Mouse (Mus musculus): ENCODE results near the gene Fcrlb.
"Not testable (repeated sequence)": the region's sequence is repeated elsewhere in the genome, so short reads cannot be mapped to it uniquely, and the experiment has no call there.

Fcrlb gene

GRCm38 (mm10) chr1:170912891-170913615, at the start of gene Fcrlb:
TSS of gene Fcrlb (minus strand) at chr1:170912941.
- no peak for DNase-seq (ENCODE audit: inconsistent ontology term)

- DNase-seq (ENCODE audit: inconsistent ontology term), result no peak
These were observed 49.6 kb upstream of the Fcrlb start for GRCm38 (mm10) chr1:170962301-170962700.

- no peak for DNase-seq (ENCODE audit: inconsistent ontology term)
These were observed 48.4 kb upstream of the Fcrlb start for GRCm38 (mm10) chr1:170961101-170961500.

- DNase-seq (ENCODE audit: inconsistent ontology term), result no peak
These were observed 47.0 kb upstream of the Fcrlb start for GRCm38 (mm10) chr1:170959791-170960190.

GRCm38 (mm10) chr1:170958225-170958624, 45.5 kb upstream of the Fcrlb start:
- DNase-seq (ENCODE audit: inconsistent ontology term), result no peak

GRCm38 (mm10) chr1:170953192-170953591, 40.5 kb upstream of the Fcrlb start:
- DNase-seq (ENCODE audit: inconsistent ontology term), result no peak

GRCm38 (mm10) chr1:170950772-170951171, 38.0 kb upstream of the Fcrlb start:
- no peak for DNase-seq (ENCODE audit: inconsistent ontology term)

- not testable (repeated sequence) for DNase-seq (ENCODE audit: inconsistent ontology term)
These were observed 32.2 kb upstream of the Fcrlb start for GRCm38 (mm10) chr1:170944908-170945307.

GRCm38 (mm10) chr1:170944151-170944550, 31.4 kb upstream of the Fcrlb start:
- DNase-seq (ENCODE audit: inconsistent ontology term), result not testable (repeated sequence)

GRCm38 (mm10) chr1:170939255-170939654, 26.5 kb upstream of the Fcrlb start:
- DNase-seq (ENCODE audit: inconsistent ontology term), result no peak

GRCm38 (mm10) chr1:170934383-170934782, 21.6 kb upstream of the Fcrlb start:
- no peak for DNase-seq (ENCODE audit: inconsistent ontology term)

GRCm38 (mm10) chr1:170933940-170934339, 21.2 kb upstream of the Fcrlb start:
- DNase-seq (ENCODE audit: inconsistent ontology term), result no peak

GRCm38 (mm10) chr1:170933386-170933920, 20.7 kb upstream of the Fcrlb start:
- DNase-seq (ENCODE audit: inconsistent ontology term), result no peak

GRCm38 (mm10) chr1:170932043-170932442, 19.3 kb upstream of the Fcrlb start:
- no peak for DNase-seq (ENCODE audit: inconsistent ontology term)

- DNase-seq (ENCODE audit: inconsistent ontology term), result no peak
These were observed 16.5 kb upstream of the Fcrlb start for GRCm38 (mm10) chr1:170929245-170929644.

- no peak for DNase-seq (ENCODE audit: inconsistent ontology term)
These were observed 15.7 kb upstream of the Fcrlb start for GRCm38 (mm10) chr1:170928467-170928866.

GRCm38 (mm10) chr1:170927378-170927777, 14.6 kb upstream of the Fcrlb start, which contains the start of gene Fcrla:
TSS of gene Fcrla (minus strand) at chr1:170927583.
- no peak for DNase-seq (ENCODE audit: inconsistent ontology term)

- DNase-seq (ENCODE audit: inconsistent ontology term), result no peak
These were observed 14.2 kb upstream of the Fcrlb start for GRCm38 (mm10) chr1:170926941-170927340.

GRCm38 (mm10) chr1:170924485-170924884, 11.7 kb upstream of the Fcrlb start:
- DNase-seq (ENCODE audit: inconsistent ontology term), result no peak

GRCm38 (mm10) chr1:170919308-170919707, 6.6 kb upstream of the Fcrlb start:
- DNase-seq (ENCODE audit: inconsistent ontology term), result no peak

GRCm38 (mm10) chr1:170915657-170916056, 2.9 kb upstream of the Fcrlb start:
- no peak for DNase-seq (ENCODE audit: inconsistent ontology term)

GRCm38 (mm10) chr1:170911907-170912660, 657 bp downstream of the Fcrlb start:
- peak; percentile 67 for DNase-seq (ENCODE audit: inconsistent ontology term)

- no peak for DNase-seq (ENCODE audit: inconsistent ontology term)
These were observed 4.4 kb downstream of the Fcrlb start for GRCm38 (mm10) chr1:170908341-170908740.

All from Muller cell, postnatal 12 days (primary cell).